Mouse (Mus musculus): ENCODE measurements around the gene Vgll4.

GRCm38 (mm10) chr6:114959012-114959398 is 10.8 kb downstream of the Vgll4 start:
- TF ChIP-seq CTCF (IDR thresholded peaks at IDR 0.05) (no peak), POLR2A (IDR thresholded peaks at IDR 0.05; ENCODE audit: insufficient read depth, low read depth, low read length) (no peak)

Measured in heart, adult 2 months (tissue).